Mouse (Mus musculus) ovary, adult 10 weeks (tissue): ENCODE measurements around the gene Tmem185a. TPM values are rescaled to one million over a fixed set of nuclear protein-coding genes. Genes with fewer than 3 reads are reported as not detected.

Experiments used
- polyA plus RNA-seq: library from polyadenylated mRNA; stranded (reverse); fragments of 350-450 nt; fragmentation: Illumina TruSeq; extraction: RNeasy Lipid Tissue Mini Kit (QIAGEN cat#74804); gene quantifications from one replicate; pipeline ENCODE4 v1.2.3, GENCODE M21; 2014

Tmem185a gene
- 42.8 TPM for polyA plus RNA-seq

DNA sequence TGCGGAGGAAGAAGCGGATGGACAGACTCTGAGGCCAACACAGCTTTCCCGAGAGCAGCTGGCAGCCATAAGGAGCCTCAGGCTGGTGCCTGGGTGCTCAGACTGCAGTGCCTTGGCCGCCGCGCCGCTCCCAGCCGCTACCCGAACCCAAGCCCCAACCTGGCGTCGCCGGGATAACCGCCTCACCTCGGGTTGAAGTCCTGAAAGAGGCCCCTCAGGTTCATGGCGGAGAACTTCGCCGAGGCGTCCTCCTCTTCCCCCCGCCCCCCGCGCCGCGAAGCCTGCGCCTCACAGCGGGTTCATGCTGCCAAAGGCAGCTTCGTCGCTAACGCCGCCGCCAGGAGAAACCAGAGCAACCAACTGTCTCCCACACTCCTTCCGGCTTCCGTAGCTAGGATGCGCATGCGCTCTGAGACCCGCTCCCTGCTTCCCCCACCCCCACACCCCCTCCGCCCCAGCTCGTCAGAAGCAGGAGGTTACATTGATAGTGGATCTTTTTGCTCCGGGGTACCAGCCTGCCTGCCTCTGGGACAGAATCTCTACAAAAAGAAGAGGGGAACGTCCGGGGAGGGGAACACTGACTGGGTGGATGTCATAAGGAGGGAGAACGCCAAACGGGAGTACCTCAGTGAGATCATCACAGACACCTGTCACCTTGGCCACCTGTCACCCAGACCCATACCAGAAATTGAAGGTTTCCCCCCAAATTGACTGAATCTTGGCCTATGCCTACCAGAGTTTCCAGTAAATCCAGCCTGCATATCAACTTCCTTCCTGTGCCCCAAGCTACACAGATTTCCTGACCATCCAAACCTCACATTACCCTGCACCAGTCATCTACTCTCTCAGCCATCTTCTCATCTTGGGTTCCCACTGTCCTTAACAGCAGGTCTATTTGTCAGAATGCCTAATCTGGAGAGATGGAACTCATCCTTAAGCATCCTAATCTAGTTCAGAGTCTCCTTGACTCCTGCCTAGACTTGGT, at the start of gene Tmem185a:
TSS of gene Tmem185a (minus strand) at position 389 of the 985 bp plus-strand sequence.

Other genes starting within 250 kb of the Tmem185a start
- 138 TPM for gene Ids, start 112.1 kb downstream of the Tmem185a start, polyA plus RNA-seq
- 17.8 TPM for gene 1110012L19Rik, start 91.3 kb downstream of the Tmem185a start, polyA plus RNA-seq